Mouse (Mus musculus): Measurements from ENCODE around the gene Lsamp. TPM values are rescaled to one million over a fixed set of nuclear protein-coding genes. Genes with fewer than 3 reads are reported as not detected.

The Lsamp gene
- polyA plus RNA-seq, 1 experiment from 2014 or later, result 8.2 TPM

GRCm38 (mm10) chr16:40434280-40434679 lies 450.1 kb downstream of the Lsamp start:
- no peak for ATAC-seq (ENCODE audit: insufficient read depth, low FRiP score)
- 82% methylated on average over 3 of the region's 3 CpGs for whole genome bisulfite sequencing

GRCm38 (mm10) chr16:40436415-40436814 lies 452.3 kb downstream of the Lsamp start:
- WGBS, result 58% methylated on average over 6 of the region's 6 CpGs
- H3K4me2 ChIP-seq (ENCODE audit: low read depth, low read length), result no peak overlapping the region
- H3K4me3 ChIP-seq (replicated peaks; ENCODE audit: low read length), result no peak overlapping the region
- no peaks in the 10 kb centered on the region for H3K9me3 ChIP-seq (replicated peaks; ENCODE audit: control insufficient read depth, low read length)
- no peak overlapping the region for H3K27ac ChIP-seq (ENCODE audit: low read length)
- ATAC-seq (ENCODE audit: insufficient read depth, low FRiP score), result no peak
- no peaks in the 10 kb centered on the region for H3K27me3 ChIP-seq (ENCODE audit: control insufficient read depth, insufficient read depth, low read length)
- H3K4me1 ChIP-seq (ENCODE audit: control insufficient read depth, insufficient read depth, low read length), result no peaks in the 10 kb centered on the region
- no peak overlapping the region for H3K9ac ChIP-seq (ENCODE audit: low read length)
- H3K36me3 ChIP-seq (ENCODE audit: control insufficient read depth, insufficient read depth, low read length), result no peaks in the 10 kb centered on the region

More at GRCm38 (mm10) chr16:40434280-40434679, 450.1 kb downstream of the Lsamp start:
- no peak overlapping the region for H3K4me3 ChIP-seq (replicated peaks; ENCODE audit: low read length)
- H3K36me3 ChIP-seq (ENCODE audit: control insufficient read depth, insufficient read depth, low read length), result no peaks in the 10 kb centered on the region
- no peaks in the 10 kb centered on the region for H3K27me3 ChIP-seq (ENCODE audit: control insufficient read depth, insufficient read depth, low read length)
- no peak overlapping the region for H3K27ac ChIP-seq (ENCODE audit: low read length)
- H3K4me2 ChIP-seq (ENCODE audit: low read depth, low read length), result no peak overlapping the region
- H3K9me3 ChIP-seq (replicated peaks; ENCODE audit: control insufficient read depth, low read length), result no peaks in the 10 kb centered on the region
- H3K9ac ChIP-seq (ENCODE audit: low read length), result no peak overlapping the region
- no peaks in the 10 kb centered on the region for H3K4me1 ChIP-seq (ENCODE audit: control insufficient read depth, insufficient read depth, low read length)

DNA sequence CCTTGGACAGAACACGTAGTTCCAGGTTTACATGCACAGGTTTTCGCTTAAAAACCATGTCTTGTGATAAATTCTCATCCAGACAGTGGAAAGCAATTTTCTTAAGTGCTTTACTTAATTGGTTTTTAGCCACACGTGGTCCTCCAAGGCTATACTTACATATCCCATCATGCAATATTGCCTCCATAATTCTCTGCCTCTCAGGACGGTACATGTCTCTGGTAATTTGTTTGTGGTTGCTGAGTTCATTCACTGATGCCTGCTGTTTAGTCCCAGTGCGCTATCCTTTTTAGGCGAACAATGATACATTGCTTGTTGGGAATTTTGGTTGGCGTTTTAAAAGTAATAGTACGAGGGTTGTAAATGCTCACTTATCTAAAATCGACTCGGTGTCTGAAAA lies 453.7 kb downstream of the Lsamp start:
- H3K9me3 ChIP-seq (replicated peaks; ENCODE audit: control insufficient read depth, low read length), result no peaks in the 10 kb centered on the region
- WGBS, result 85% methylated on average over 10 of the region's 10 CpGs
- no peaks in the 10 kb centered on the region for H3K27me3 ChIP-seq (ENCODE audit: control insufficient read depth, insufficient read depth, low read length)
- H3K27ac ChIP-seq (ENCODE audit: low read length), result no peak overlapping the region
- no peak for ATAC-seq (ENCODE audit: insufficient read depth, low FRiP score)
- no peaks in the 10 kb centered on the region for H3K36me3 ChIP-seq (ENCODE audit: control insufficient read depth, insufficient read depth, low read length)
- no peak overlapping the region for H3K9ac ChIP-seq (ENCODE audit: low read length)
- H3K4me1 ChIP-seq (ENCODE audit: control insufficient read depth, insufficient read depth, low read length), result no peaks in the 10 kb centered on the region
- no peak overlapping the region for H3K4me3 ChIP-seq (replicated peaks; ENCODE audit: low read length)
- no peak overlapping the region for H3K4me2 ChIP-seq (ENCODE audit: low read depth, low read length)

- WGBS, result 53% methylated on average over 1 of the region's 1 CpGs
- H3K9ac ChIP-seq (ENCODE audit: low read length), result no peak overlapping the region
- no peak overlapping the region for H3K4me2 ChIP-seq (ENCODE audit: low read depth, low read length)
- no peaks in the 10 kb centered on the region for H3K36me3 ChIP-seq (ENCODE audit: control insufficient read depth, insufficient read depth, low read length)
- no peak for ATAC-seq (ENCODE audit: insufficient read depth, low FRiP score)
- H3K27me3 ChIP-seq (ENCODE audit: control insufficient read depth, insufficient read depth, low read length), result no peaks in the 10 kb centered on the region
- no peak overlapping the region for H3K4me3 ChIP-seq (replicated peaks; ENCODE audit: low read length)
- H3K4me1 ChIP-seq (ENCODE audit: control insufficient read depth, insufficient read depth, low read length), result no peaks in the 10 kb centered on the region
- H3K9me3 ChIP-seq (replicated peaks; ENCODE audit: control insufficient read depth, low read length), result no peaks in the 10 kb centered on the region
- H3K27ac ChIP-seq (ENCODE audit: low read length), result no peak overlapping the region
Observed at GRCm38 (mm10) chr16:40438876-40439275, 454.7 kb downstream of the Lsamp start.

DNA sequence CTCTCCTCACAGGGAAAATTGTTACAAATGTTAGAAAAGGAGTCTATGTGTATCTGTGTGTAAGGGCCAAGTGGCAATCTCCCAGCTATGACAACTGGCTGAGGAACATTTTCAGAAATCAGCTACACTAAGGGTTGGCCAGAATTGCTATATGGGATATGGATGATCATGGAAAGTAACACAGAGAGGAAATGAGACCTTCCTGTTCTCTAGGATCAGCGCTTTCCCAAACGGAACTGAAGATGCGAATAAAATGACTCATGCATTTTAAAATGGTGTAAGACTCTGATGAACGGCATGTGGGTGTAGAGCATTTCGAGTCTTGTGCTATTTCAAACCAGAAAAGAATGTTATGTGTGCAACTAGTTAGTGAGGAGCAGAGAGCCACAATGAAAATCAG lies 462.4 kb downstream of the Lsamp start:
- Histone ChIP-seq H3K36me3 (ENCODE audit: control insufficient read depth, insufficient read depth, low read length) (no peaks in the 10 kb centered on the region), H3K4me2 (ENCODE audit: low read depth, low read length) (no peak overlapping the region), H3K9ac (ENCODE audit: low read length) (no peak overlapping the region), H3K9me3 (replicated peaks; ENCODE audit: control insufficient read depth, low read length) (no peaks in the 10 kb centered on the region), H3K4me3 (replicated peaks; ENCODE audit: low read length) (no peak overlapping the region), H3K27ac (ENCODE audit: low read length) (no peak overlapping the region), H3K27me3 (ENCODE audit: control insufficient read depth, insufficient read depth, low read length) (no peaks in the 10 kb centered on the region), H3K4me1 (ENCODE audit: control insufficient read depth, insufficient read depth, low read length) (no peaks in the 10 kb centered on the region)
- 84% methylated on average over 5 of the region's 5 CpGs for WGBS
- no peak for ATAC-seq (ENCODE audit: insufficient read depth, low FRiP score)

DNA sequence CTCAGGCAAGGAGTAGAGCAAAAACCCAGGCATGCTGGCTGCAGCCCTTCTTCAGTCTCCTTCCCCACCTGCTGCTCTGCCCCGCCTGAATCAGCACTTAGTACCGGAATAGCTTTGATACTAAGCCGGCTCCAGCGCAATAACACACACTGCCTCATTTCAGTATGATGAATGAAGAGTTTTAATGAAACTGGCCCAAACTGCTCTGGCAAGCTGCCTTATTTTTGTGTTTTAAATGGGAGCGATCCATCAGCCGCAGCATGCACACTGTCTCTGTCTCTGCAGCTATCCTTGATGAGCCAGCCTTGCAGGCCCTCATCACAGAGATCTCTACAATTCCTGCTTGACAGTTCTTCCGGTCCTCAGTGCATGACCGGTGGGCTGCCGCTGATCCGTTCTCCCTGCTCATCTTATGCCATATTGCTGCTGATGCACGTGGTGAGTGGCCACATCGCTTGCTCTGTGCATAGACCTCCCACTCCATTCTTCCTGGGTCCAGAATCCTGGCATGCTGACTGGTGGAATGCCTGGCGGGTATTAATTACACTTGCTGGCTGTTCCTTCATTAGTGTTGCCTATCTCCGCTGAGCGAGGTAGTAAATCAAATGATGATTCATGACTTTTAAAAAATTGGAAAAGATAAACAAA lies 479.4 kb downstream of the Lsamp start:
- H3K9ac ChIP-seq (ENCODE audit: low read length), result no peak overlapping the region
- H3K27me3 ChIP-seq (ENCODE audit: control insufficient read depth, insufficient read depth, low read length), result no peaks in the 10 kb centered on the region
- H3K4me1 ChIP-seq (ENCODE audit: control insufficient read depth, insufficient read depth, low read length), result no peaks in the 10 kb centered on the region
- no peak for ATAC-seq (ENCODE audit: insufficient read depth, low FRiP score)
- no peak overlapping the region for H3K4me3 ChIP-seq (replicated peaks; ENCODE audit: low read length)
- H3K4me2 ChIP-seq (ENCODE audit: low read depth, low read length), result no peak overlapping the region
- no peaks in the 10 kb centered on the region for H3K9me3 ChIP-seq (replicated peaks; ENCODE audit: control insufficient read depth, low read length)
- WGBS, result 51% methylated on average over 15 of the region's 15 CpGs
- H3K36me3 ChIP-seq (ENCODE audit: control insufficient read depth, insufficient read depth, low read length), result no peaks in the 10 kb centered on the region
- no peak overlapping the region for H3K27ac ChIP-seq (ENCODE audit: low read length)

DNA sequence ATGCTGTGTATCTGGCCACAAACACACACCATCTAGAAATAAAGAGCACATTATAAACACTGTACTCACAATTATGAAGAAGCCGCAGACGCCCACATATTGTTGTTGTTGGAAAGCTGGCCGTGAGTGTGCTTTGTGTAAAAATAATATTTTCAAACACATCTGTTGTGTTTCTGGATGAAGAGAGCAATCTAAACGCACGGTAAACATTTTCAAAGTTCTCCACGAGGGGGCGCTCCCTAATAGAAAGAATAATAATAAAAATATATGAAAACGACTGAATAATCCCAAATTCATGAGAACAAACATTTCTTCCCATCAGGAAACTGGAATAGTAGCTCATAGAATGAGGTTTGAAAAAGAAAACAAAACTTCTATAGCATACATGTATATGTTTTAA lies 482.4 kb downstream of the Lsamp start:
- H3K9ac ChIP-seq (ENCODE audit: low read length), result no peak overlapping the region
- ATAC-seq (ENCODE audit: insufficient read depth, low FRiP score), result no peak
- no peaks in the 10 kb centered on the region for H3K4me1 ChIP-seq (ENCODE audit: control insufficient read depth, insufficient read depth, low read length)
- no peak overlapping the region for H3K27ac ChIP-seq (ENCODE audit: low read length)
- no peak overlapping the region for H3K4me3 ChIP-seq (replicated peaks; ENCODE audit: low read length)
- H3K36me3 ChIP-seq (ENCODE audit: control insufficient read depth, insufficient read depth, low read length), result no peaks in the 10 kb centered on the region
- H3K27me3 ChIP-seq (ENCODE audit: control insufficient read depth, insufficient read depth, low read length), result no peaks in the 10 kb centered on the region
- no peak overlapping the region for H3K4me2 ChIP-seq (ENCODE audit: low read depth, low read length)
- H3K9me3 ChIP-seq (replicated peaks; ENCODE audit: control insufficient read depth, low read length), result no peaks in the 10 kb centered on the region
- WGBS, result 18% methylated on average over 8 of the region's 8 CpGs

GRCm38 (mm10) chr16:40470946-40471345 lies 486.8 kb downstream of the Lsamp start:
- Histone ChIP-seq H3K4me3 (replicated peaks; ENCODE audit: low read length) (no peak overlapping the region), H3K4me1 (ENCODE audit: control insufficient read depth, insufficient read depth, low read length) (no peaks in the 10 kb centered on the region), H3K36me3 (ENCODE audit: control insufficient read depth, insufficient read depth, low read length) (no peaks in the 10 kb centered on the region), H3K9me3 (replicated peaks; ENCODE audit: control insufficient read depth, low read length) (no peaks in the 10 kb centered on the region), H3K4me2 (ENCODE audit: low read depth, low read length) (no peak overlapping the region), H3K27me3 (ENCODE audit: control insufficient read depth, insufficient read depth, low read length) (no peaks in the 10 kb centered on the region), H3K27ac (ENCODE audit: low read length) (no peak overlapping the region), H3K9ac (ENCODE audit: low read length) (no peak overlapping the region)
- ATAC-seq (ENCODE audit: insufficient read depth, low FRiP score), result no peak
- 60% methylated on average over 6 of the region's 6 CpGs for WGBS

- ATAC-seq (ENCODE audit: insufficient read depth, low FRiP score), result no peak
- WGBS, result 78% methylated on average over 5 of the region's 5 CpGs
- Histone ChIP-seq H3K4me1 (ENCODE audit: control insufficient read depth, insufficient read depth, low read length) (no peaks in the 10 kb centered on the region), H3K36me3 (ENCODE audit: control insufficient read depth, insufficient read depth, low read length) (no peaks in the 10 kb centered on the region), H3K9me3 (replicated peaks; ENCODE audit: control insufficient read depth, low read length) (no peaks in the 10 kb centered on the region), H3K4me2 (ENCODE audit: low read depth, low read length) (no peak overlapping the region), H3K27ac (ENCODE audit: low read length) (no peak overlapping the region), H3K27me3 (ENCODE audit: control insufficient read depth, insufficient read depth, low read length) (no peaks in the 10 kb centered on the region), H3K9ac (ENCODE audit: low read length) (no peak overlapping the region), H3K4me3 (replicated peaks; ENCODE audit: low read length) (no peak overlapping the region)
Observed at GRCm38 (mm10) chr16:40471967-40472366, 487.8 kb downstream of the Lsamp start.

Data from stomach, embryonic 16.5 days (tissue).